Mouse (Mus musculus) CH12.LX (cell line): ENCODE results near the gene Pros1.

ENCODE experiments used
- CHD1 ChIP-seq: IDR thresholded peaks from 2 replicates; pipeline ENCODE4 v1.6.1; 2012; ENCODE audit warnings: low read depth, low read length, improper control_type of control experiment, inconsistent platforms
- CHD2 ChIP-seq: IDR thresholded peaks from 2 replicates; pipeline ENCODE4 v1.6.1; 2011; ENCODE audit warnings: low read length, improper control_type of control experiment
- CTCF ChIP-seq, 2 experiments: IDR thresholded peaks in 1 of 2; conservative IDR thresholded peaks in 1 of 2; 2 replicates each; pipeline ENCODE4 v1.5.1; 2011 to 2012; ENCODE audit warnings: low read depth in 2 of 2, low read length in 2 of 2, improper control_type of control experiment in 1 of 2, inconsistent platforms in 1 of 2, mild to moderate bottlenecking in 1 of 2, moderate library complexity in 1 of 2
- E2F4 ChIP-seq: IDR thresholded peaks from 2 replicates; pipeline ENCODE4 v1.6.1; 2011; ENCODE audit warnings: low read depth, low read length, improper control_type of control experiment; ENCODE audit not compliant: insufficient replicate concordance
- ELF1 ChIP-seq: IDR thresholded peaks from 2 replicates; pipeline ENCODE4 v1.6.1; 2014; ENCODE audit warnings: low read depth, mild to moderate bottlenecking, inconsistent platforms, low read length, improper control_type of control experiment
- EP300 ChIP-seq: IDR thresholded peaks from 2 replicates; pipeline ENCODE4 v1.6.1; 2011; ENCODE audit warnings: low read length, improper control_type of control experiment
- IRF4 ChIP-seq: IDR thresholded peaks from 2 replicates; pipeline ENCODE4 v1.6.1; 2014; ENCODE audit warnings: low read depth, mild to moderate bottlenecking, inconsistent platforms, low read length, improper control_type of control experiment
- MEF2A ChIP-seq: IDR thresholded peaks from 2 replicates; pipeline ENCODE4 v1.6.1; 2014; ENCODE audit warnings: low read depth, mild to moderate bottlenecking, inconsistent platforms, low read length, improper control_type of control experiment, borderline replicate concordance
- PAX5 ChIP-seq: IDR thresholded peaks from 2 replicates; pipeline ENCODE4 v1.6.1; 2012; ENCODE audit warnings: low read length, inconsistent platforms, mixed read lengths
- POLR2A ChIP-seq: IDR thresholded peaks from 2 replicates; pipeline ENCODE4 v1.6.1; 2011; ENCODE audit warnings: low read depth, mild to moderate bottlenecking, improper control_type of control experiment, low read length
- TBP ChIP-seq: conservative IDR thresholded peaks from 2 replicates; pipeline ENCODE4 v1.6.1; 2011; ENCODE audit warnings: low read depth, low read length, improper control_type of control experiment
- UBTF ChIP-seq: IDR thresholded peaks from 2 replicates; pipeline ENCODE4 v1.6.1; 2012; ENCODE audit warnings: low read depth, mild to moderate bottlenecking, inconsistent platforms, low read length, improper control_type of control experiment, moderate library complexity
- USF2 ChIP-seq: conservative IDR thresholded peaks from 2 replicates; pipeline ENCODE4 v1.6.1; 2011; ENCODE audit warnings: low read depth, low read length, improper control_type of control experiment
- ZKSCAN1 ChIP-seq: IDR thresholded peaks from 2 replicates; pipeline ENCODE4 v1.6.1; 2012; ENCODE audit warnings: low read depth, inconsistent platforms, low read length, improper control_type of control experiment, borderline replicate concordance

DNA sequence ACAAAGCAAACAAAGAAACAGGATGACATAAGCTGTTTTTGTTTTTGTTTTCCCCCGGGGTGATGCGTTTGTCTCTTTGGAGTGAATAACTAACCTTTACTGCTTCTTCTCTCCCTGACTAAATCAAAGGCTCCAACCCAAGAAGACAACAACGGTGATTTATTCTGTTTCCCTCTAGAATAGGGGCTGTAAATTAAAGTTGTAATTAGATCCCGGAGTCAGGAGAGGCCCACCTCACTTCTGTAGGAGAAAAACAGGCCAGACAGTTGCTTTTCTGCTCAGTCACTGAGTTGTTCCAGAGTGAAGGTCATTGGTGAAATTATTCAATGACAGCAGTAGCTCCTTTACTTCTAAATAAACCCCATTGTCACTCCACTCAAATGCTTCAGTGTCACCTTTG, 19.1 kb downstream of the Pros1 start:
- TF ChIP-seq PAX5 (no peak), POLR2A (no peak), CHD1 (no peak), EP300 (no peak), TBP (no peak), E2F4 (no peak), USF2 (no peak), ELF1 (no peak), ZKSCAN1 (no peak), CTCF (conservative IDR thresholded peaks at IDR 0.05 in 1 of 2, IDR thresholded peaks at IDR 0.05 in 1 of 2; ENCODE audit: low read depth in 2 of 2, low read length in 2 of 2) (no peak), MEF2A (no peak), CHD2 (no peak), UBTF (no peak), IRF4 (no peak)
